Mouse (Mus musculus) forebrain, embryonic 16.5 days (tissue): ENCODE data around the gene Olfr1394. TPM values are rescaled to one million over a fixed set of nuclear protein-coding genes. Genes with fewer than 3 reads are reported as not detected.

Source experiments
- ATAC-seq: fragments of 200-750 bp; cut with Nextera tagmentation; 2 replicates; pipeline ENCODE4 v1.8.0; 2017; ENCODE audit warnings: mild to moderate bottlenecking, moderate library complexity
- H3K27ac ChIP-seq: fragments of 300-500 bp; sonication (generic); 2 replicates; pipeline ENCODE4 v1.5.1; 2014; ENCODE audit warnings: low read length, control low read depth
- H3K27me3 ChIP-seq: fragments of 300-500 bp; sonication (generic); replicated peaks from 2 replicates; pipeline ENCODE4 v1.6.1; 2014; ENCODE audit warnings: low read length; ENCODE audit not compliant: control insufficient read depth, insufficient read depth
- H3K36me3 ChIP-seq: fragments of 300-500 bp; sonication (generic); 2 replicates; pipeline ENCODE4 v1.6.1; 2014; ENCODE audit not compliant: control insufficient read depth, insufficient read depth
- H3K4me1 ChIP-seq: fragments of 300-500 bp; sonication (generic); replicated peaks from 2 replicates; pipeline ENCODE4 v1.6.1; 2014; ENCODE audit warnings: low read length; ENCODE audit not compliant: control insufficient read depth, insufficient read depth
- H3K4me2 ChIP-seq: fragments of 300-500 bp; sonication (generic); 2 replicates; pipeline ENCODE4 v1.6.1; 2014; ENCODE audit warnings: mild to moderate bottlenecking, low read length, control low read depth
- H3K4me3 ChIP-seq: fragments of 300-500 bp; sonication (generic); replicated peaks from 2 replicates; pipeline ENCODE4 v1.5.1; 2014; ENCODE audit warnings: mild to moderate bottlenecking, low read length, control low read depth
- H3K9ac ChIP-seq: fragments of 300-500 bp; sonication (generic); replicated peaks from 2 replicates; pipeline ENCODE4 v1.6.1; 2014; ENCODE audit warnings: low read depth, low read length, control low read depth
- H3K9me3 ChIP-seq: fragments of 300-500 bp; sonication (generic); 2 replicates; pipeline ENCODE4 v1.6.1; 2016; ENCODE audit warnings: low read length; ENCODE audit not compliant: control insufficient read depth
- WGBS: fragments of 180-500 bp; shearing (Covaris S2); extraction: QIAGEN DNeasy Blood & Tissue Kit; methylation state at CpG from one replicate; pipeline ENCODE4 v1.1.7; 2014; 5-methylcytosine and 5-hydroxymethylcytosine counted together
- polyA plus RNA-seq: library from polyadenylated mRNA; unstranded; fragments of >200 nt; fragmentation: Nextera tagmentation; extraction: Ambion mirVana; gene quantifications from 2 replicates; pipeline ENCODE4 v1.2.1, GENCODE M21; 2015

Olfr1394 gene
- not detected in 2 replicates for polyA plus RNA-seq

DNA sequence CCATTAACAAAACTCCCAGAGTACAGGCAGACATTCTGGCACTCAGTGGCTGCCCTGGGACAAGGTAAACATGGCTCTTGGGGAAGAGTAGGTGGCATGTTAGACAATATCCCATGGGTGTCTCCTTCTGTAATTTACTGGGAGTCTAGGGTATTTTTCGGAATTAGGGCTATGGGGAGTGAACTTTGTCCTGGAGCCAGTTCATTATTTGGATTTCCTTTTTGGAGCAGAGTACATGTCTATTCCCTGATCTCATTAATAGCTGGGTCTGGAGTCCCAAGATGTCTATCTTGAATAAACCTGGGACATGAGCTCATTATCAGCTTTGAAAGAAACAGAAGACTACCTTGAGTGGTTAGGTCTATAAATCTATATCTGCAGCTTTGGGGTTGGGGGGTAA, at the start of gene Olfr1394:
TSS of gene Olfr1394 (plus strand) at position 301 of the 400 bp plus-strand sequence.
- Histone ChIP-seq H3K36me3 (no peaks in the 10 kb centered on the region), H3K9me3 (no peaks in the 10 kb centered on the region), H3K27ac (no peak within 1 kb of the TSS), H3K4me2 (no peak within 1 kb of the TSS), H3K4me3 (no peak within 1 kb of the TSS), H3K4me1 (no peaks in the 10 kb centered on the region), H3K27me3 (no peaks in the 10 kb centered on the region), H3K9ac (no peak within 1 kb of the TSS)
- no peak for ATAC-seq
- WGBS = 92% methylated on average over 1 of the region's 1 CpGs

DNA sequence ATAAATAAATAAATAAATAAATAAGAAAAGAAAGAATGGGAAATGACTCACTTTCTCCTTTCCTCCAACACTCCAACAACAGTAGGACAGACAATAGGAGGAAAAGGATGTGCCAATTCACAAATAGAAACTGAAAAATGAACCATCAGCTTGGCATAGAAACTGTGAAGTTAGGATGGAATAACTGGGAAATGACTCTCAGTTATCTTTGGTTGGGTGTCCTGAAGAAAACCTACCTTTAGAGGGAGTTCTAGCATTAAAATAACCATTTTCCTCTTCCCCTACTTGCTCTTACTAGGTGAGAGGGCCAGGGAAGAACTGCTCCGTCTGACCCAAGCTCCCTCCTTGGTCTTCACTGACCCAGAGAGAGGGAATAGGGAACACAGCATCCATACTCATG, 48.4 kb upstream of the Olfr1394 start:
- Histone ChIP-seq H3K4me2 (no peak overlapping the region), H3K9ac (no peak overlapping the region), H3K4me1 (no peaks in the 10 kb centered on the region), H3K9me3 (no peaks in the 10 kb centered on the region), H3K27me3 (no peaks in the 10 kb centered on the region), H3K27ac (no peak overlapping the region), H3K4me3 (no peak overlapping the region), H3K36me3 (no peaks in the 10 kb centered on the region)
- no peak for ATAC-seq
- 50% methylated on average over 1 of the region's 1 CpGs for WGBS

DNA sequence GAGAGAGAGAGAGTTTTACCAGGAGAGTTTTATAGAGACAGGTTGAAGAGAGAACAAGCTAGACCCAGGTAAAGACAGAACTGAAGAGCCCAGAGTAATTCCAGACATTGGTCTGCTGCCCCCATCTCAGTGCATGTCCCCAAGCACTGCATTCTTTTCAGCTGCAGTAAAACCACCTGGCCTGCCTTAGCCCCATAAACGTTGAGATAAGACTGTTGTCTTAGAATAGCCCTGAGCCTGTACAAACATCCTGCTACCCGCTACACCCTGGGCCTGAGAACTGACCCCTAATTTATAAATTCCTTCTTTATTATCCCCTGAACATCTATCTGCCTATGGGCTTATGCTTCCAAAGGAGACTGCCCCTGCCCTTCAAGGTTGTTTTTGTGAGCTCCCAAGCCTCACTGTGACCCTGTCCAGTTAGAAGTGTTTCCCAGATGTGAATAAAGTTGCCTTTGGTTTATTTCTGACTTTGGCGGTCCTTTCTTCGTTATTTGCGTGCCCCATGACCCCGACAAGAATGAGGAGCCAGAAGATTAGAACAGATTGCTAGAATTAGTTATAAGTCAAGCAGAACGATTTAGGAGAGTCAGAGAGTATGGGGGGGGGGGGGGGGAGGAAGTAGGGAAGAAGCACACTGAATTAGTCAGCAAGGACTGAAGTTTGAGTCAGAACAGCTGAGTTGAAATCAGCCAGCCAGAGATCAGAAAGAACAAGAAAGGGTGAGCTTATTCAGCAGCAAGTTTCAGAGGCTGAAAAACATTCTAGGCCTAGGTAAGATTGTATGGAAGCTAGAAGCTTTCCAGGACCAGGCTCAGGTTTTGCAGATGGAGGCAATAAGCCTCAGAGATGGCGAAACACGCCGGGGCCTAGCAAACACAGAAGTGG, 46.3 kb upstream of the Olfr1394 start:
- Histone ChIP-seq H3K9ac (no peak overlapping the region), H3K36me3 (no peaks in the 10 kb centered on the region), H3K27ac (no peak overlapping the region), H3K9me3 (no peaks in the 10 kb centered on the region), H3K27me3 (no peaks in the 10 kb centered on the region), H3K4me3 (no peak overlapping the region), H3K4me1 (no peaks in the 10 kb centered on the region), H3K4me2 (no peak overlapping the region)
- ATAC-seq = no peak
- WGBS = 65% methylated on average over 10 of the region's 10 CpGs

DNA sequence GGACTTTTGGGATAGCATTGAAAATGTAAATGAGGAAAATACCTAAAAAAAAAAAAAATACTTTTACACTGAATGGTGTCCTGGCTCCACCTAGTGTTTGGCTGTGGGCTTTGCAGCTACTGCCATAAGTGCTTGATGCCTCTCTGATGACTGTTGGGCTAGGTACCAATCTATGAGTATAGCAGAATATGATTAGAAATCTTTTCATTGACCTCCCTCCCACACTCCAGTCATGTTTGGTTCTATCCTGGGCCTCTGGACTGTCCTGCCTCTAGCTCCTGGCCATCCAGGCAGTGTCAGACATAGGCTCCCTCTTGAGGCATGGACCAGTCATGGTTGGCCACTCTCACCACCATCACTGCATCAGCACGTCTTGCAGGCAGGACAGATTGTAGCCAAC, 45.3 kb upstream of the Olfr1394 start:
- no peak for ATAC-seq
- 24% methylated on average over 1 of the region's 1 CpGs for WGBS
- Histone ChIP-seq H3K36me3 (no peaks in the 10 kb centered on the region), H3K4me1 (no peaks in the 10 kb centered on the region), H3K27ac (no peak overlapping the region), H3K9ac (no peak overlapping the region), H3K27me3 (no peaks in the 10 kb centered on the region), H3K9me3 (no peaks in the 10 kb centered on the region), H3K4me2 (no peak overlapping the region), H3K4me3 (no peak overlapping the region)

DNA sequence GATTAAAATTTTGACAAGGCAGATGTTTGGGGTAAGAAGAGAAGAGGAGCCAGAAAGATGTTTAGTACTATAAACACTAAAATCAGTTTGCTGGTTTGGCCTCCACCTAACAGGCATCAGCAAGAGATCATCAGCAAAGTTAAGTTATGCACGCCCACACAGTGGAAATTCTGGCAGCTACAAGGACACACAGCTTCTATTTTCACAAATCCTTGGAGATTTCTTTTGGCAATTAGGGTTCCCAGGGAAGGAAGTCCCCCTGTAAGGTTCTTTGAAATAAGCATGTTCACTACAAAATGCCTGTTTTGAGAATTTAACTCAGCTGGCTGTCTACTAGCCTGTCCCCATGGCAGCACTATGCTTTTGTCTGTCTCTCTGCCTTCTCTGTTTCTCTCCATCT, 43.2 kb upstream of the Olfr1394 start:
- H3K4me2 ChIP-seq = no peak overlapping the region

DNA sequence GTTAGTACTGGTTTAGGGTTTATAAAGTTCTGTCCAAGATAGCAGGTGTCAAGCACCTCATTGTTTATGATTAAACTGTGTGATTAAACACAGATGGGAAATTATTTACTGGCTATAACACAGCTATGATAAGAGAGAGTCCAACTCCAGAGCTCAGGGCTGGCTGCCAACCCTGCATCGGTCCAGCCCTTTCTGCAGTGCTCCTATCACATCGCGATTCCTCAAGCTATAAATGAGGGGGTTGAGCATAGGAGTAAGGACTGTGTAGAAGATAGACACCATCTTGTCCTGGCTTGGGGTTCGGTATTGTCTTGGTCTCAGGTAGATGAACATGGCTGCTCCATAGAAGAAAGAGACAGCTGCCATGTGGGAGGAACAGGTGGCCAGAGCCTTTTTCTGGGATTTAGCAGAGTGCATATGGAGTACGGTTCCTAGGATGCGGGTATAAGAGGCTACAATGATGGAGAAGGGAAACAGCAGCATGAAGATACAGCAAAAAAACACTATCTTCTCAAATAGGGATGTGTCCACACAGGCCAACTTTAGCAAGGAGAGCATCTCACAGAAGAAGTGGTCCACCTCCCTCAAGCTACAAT, 41.5 kb upstream of the Olfr1394 start:
- Histone ChIP-seq H3K9me3 (no peaks in the 10 kb centered on the region), H3K36me3 (no peaks in the 10 kb centered on the region), H3K4me1 (no peaks in the 10 kb centered on the region), H3K27me3 (no peaks in the 10 kb centered on the region), H3K4me2 (no peak overlapping the region), H3K9ac (no peak overlapping the region), H3K27ac (no peak overlapping the region), H3K4me3 (no peak overlapping the region)
- WGBS = 87% methylated on average over 6 of the region's 6 CpGs
- ATAC-seq = no peak

More for the DNA sequence above, 43.2 kb upstream of the Olfr1394 start:
- Histone ChIP-seq H3K36me3 (no peaks in the 10 kb centered on the region), H3K27me3 (no peaks in the 10 kb centered on the region), H3K4me1 (no peaks in the 10 kb centered on the region), H3K9me3 (no peaks in the 10 kb centered on the region), H3K27ac (no peak overlapping the region), H3K4me3 (no peak overlapping the region), H3K9ac (no peak overlapping the region)
- WGBS = 67% methylated on average over 1 of the region's 1 CpGs
- no peak for ATAC-seq

DNA sequence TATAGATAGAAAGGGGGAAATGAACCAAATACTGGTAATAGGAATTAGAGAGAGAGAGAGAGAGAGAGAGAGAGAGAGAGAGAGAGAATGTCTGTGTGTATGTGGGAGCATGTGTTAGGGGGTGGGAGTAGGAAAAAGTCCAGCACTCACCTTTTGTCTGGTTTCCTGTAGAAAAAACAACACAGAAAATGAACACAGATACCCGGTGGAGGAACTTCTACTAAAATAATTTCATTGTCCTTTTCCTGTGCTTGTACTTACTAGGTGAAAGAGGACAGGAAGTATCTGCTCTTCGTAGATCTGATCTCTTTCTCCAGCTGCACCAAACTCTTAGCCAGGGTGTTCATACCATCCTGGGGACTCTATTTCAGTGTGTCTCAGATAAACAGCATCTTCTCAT, 40.0 kb upstream of the Olfr1394 start:
- H3K27ac ChIP-seq = no peak overlapping the region
- no peak overlapping the region for H3K4me3 ChIP-seq
- no peak overlapping the region for H3K4me2 ChIP-seq
- no peaks in the 10 kb centered on the region for H3K27me3 ChIP-seq
- no peak for ATAC-seq
- no peaks in the 10 kb centered on the region for H3K9me3 ChIP-seq
- H3K4me1 ChIP-seq = no peaks in the 10 kb centered on the region
- WGBS = 83% methylated on average over 2 of the region's 2 CpGs
- no peaks in the 10 kb centered on the region for H3K36me3 ChIP-seq
- no peak overlapping the region for H3K9ac ChIP-seq

DNA sequence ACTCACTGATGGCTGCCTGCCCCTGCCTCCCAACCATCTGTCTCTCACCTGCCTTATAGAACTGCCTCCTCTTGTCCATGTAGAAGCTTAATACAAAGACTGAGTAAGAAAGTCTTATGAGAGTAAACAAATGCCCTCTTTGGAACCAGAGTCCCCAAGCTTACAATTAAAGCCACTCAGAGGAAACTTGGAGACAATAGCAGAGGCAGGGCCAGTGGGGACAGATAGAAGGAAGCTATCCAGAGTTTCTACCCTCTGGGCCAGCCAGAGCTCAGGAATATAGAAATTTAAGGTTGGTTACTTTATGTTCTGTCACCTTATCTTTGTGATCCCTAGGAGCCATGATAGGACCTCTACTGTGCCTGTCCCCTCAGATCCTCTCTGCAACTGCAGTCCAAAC, 39.4 kb upstream of the Olfr1394 start, which contains the start of gene Olfr1396:
TSS of gene Olfr1396 (minus strand) at position 101 of the 400 bp plus-strand sequence.
- no peak within 1 kb of the TSS for H3K27ac ChIP-seq
- no peaks in the 10 kb centered on the region for H3K9me3 ChIP-seq
- H3K4me2 ChIP-seq = no peak within 1 kb of the TSS
- no peak within 1 kb of the TSS for H3K9ac ChIP-seq
- no peaks in the 10 kb centered on the region for H3K36me3 ChIP-seq
- no peaks in the 10 kb centered on the region for H3K4me1 ChIP-seq
- H3K4me3 ChIP-seq = no peak within 1 kb of the TSS
- ATAC-seq = no peak
- no peaks in the 10 kb centered on the region for H3K27me3 ChIP-seq

DNA sequence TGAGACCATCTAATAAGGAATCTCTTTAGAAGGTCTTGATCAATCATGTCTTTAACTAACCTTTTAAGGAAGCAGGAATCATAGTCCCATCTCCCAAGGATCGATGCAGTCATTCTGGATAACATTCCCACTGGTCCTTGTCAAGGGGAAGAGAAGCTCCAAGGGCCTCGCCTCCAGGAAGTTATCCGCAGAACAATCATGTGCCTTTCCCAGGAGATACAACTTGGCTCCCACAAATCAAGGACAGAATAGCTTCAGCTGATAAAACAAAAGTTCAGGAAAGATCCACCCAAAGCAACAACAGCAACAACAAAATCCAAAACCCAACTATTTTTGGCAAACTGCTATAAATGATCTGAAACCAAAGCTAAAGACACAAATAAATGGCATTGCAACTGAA, 34.5 kb upstream of the Olfr1394 start:
- no peak overlapping the region for H3K4me2 ChIP-seq
- no peaks in the 10 kb centered on the region for H3K9me3 ChIP-seq
- H3K4me1 ChIP-seq = no peaks in the 10 kb centered on the region
- 93% methylated on average over 3 of the region's 3 CpGs for WGBS
- no peaks in the 10 kb centered on the region for H3K36me3 ChIP-seq
- ATAC-seq = no peak
- no peak overlapping the region for H3K27ac ChIP-seq
- no peak overlapping the region for H3K4me3 ChIP-seq
- H3K27me3 ChIP-seq = no peaks in the 10 kb centered on the region
- no peak overlapping the region for H3K9ac ChIP-seq
